Mouse (Mus musculus): ENCODE data around the gene Zfy2. TPM values are rescaled to one million over a fixed set of nuclear protein-coding genes. Genes with fewer than 3 reads are reported as not detected.

The Zfy2 gene
- not detected for total RNA-seq (2021)
- long read RNA-seq: 0 reads

- no peak for DNase-seq (ENCODE audit: low spot score in 2 of 2)
Measured at GRCm38 (mm10) chrY:2170309-2170708, at the start of gene Zfy2. TSS of gene Zfy2 (minus strand) at chrY:2170409.
